Mouse (Mus musculus): Measurements from ENCODE around the gene Disc1. TPM values are rescaled to one million over a fixed set of nuclear protein-coding genes. Genes with fewer than 3 reads are reported as not detected.

Disc1 gene
- polyA plus RNA-seq, 1 experiment from 2014 or later: 0.19 TPM

- ATAC-seq: 0 out of 2 replicates have a peak, but pooled peaks have one; percentile 51
- WGBS (ENCODE audit: insufficient replicate concordance): 54% methylated on average over 12 of the region's 12 CpGs
- H3K4me2 ChIP-seq (ENCODE audit: low read depth, low read length): no peak overlapping the region
These were observed 232.1 kb downstream of the Disc1 start for GRCm38 (mm10) chr8:125285966-125286681.

DNA sequence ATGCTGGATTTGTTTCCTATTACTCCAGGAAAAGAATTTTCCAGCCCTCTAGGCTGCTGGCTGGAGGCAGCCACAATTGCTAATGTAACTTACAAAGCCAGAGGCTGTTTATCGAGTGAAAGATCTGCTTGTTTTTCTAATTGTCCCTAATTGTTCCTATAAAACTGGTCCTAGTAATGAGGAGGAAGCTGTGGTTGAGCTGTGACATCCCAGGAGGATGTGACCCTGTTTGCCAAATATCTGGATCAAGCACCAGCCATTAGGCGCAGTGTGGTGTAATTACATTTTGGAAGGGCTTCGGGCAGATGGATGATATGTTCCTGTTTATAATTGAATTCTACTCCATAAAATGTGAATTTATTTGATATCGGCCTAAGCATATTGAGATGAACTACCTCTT lies 233.3 kb downstream of the Disc1 start:
- Histone ChIP-seq H3K4me2 (ENCODE audit: low read depth, low read length) (no peak overlapping the region), H3K9me3 (ENCODE audit: low read length) (no peaks in the 10 kb centered on the region), H3K9ac (replicated peaks) (no peak overlapping the region), H3K27ac (ENCODE audit: low read depth) (no peak overlapping the region), H3K4me1 (ENCODE audit: insufficient read depth) (0 out of 2 replicates have a peak, but pooled peaks cover 2% of the 10 kb centered on the region), H3K36me3 (replicated peaks; ENCODE audit: insufficient read depth, low read length) (no peaks in the 10 kb centered on the region), H3K27me3 (ENCODE audit: insufficient read depth, low read length) (no peaks in the 10 kb centered on the region), H3K4me3 (ENCODE audit: low read depth, low read length) (no peak overlapping the region)
- no peak for ATAC-seq
- 75% methylated on average over 4 of the region's 4 CpGs for WGBS (ENCODE audit: insufficient replicate concordance)
- TF ChIP-seq CTCF (IDR thresholded peaks at IDR 0.05; ENCODE audit: low read depth) (no peak), EP300 (IDR thresholded peaks at IDR 0.05; ENCODE audit: low read depth) (no peak)
- no peak for DNase-seq

More at GRCm38 (mm10) chr8:125285966-125286681, 232.1 kb downstream of the Disc1 start:
- Histone ChIP-seq H3K4me3 (ENCODE audit: low read depth, low read length) (no peak overlapping the region), H3K27me3 (ENCODE audit: insufficient read depth, low read length) (no peaks in the 10 kb centered on the region), H3K36me3 (replicated peaks; ENCODE audit: insufficient read depth, low read length) (no peaks in the 10 kb centered on the region), H3K9me3 (ENCODE audit: low read length) (no peaks in the 10 kb centered on the region), H3K27ac (ENCODE audit: low read depth) (no peak overlapping the region), H3K4me1 (ENCODE audit: insufficient read depth) (0 out of 2 replicates have a peak, but pooled peaks cover 2% of the 10 kb centered on the region), H3K9ac (replicated peaks) (no peak overlapping the region)
- TF ChIP-seq CTCF (IDR thresholded peaks at IDR 0.05; ENCODE audit: low read depth): no peak
- no peak for TF ChIP-seq EP300 (IDR thresholded peaks at IDR 0.05; ENCODE audit: low read depth)
- peak; percentile 37 for DNase-seq

- DNase-seq: no peak
- Histone ChIP-seq H3K4me3 (ENCODE audit: low read depth, low read length) (no peak overlapping the region), H3K27ac (ENCODE audit: low read depth) (no peak overlapping the region), H3K4me2 (ENCODE audit: low read depth, low read length) (no peak overlapping the region), H3K4me1 (ENCODE audit: insufficient read depth) (0 out of 2 replicates have a peak, but pooled peaks cover 2% of the 10 kb centered on the region), H3K36me3 (replicated peaks; ENCODE audit: insufficient read depth, low read length) (no peaks in the 10 kb centered on the region), H3K27me3 (ENCODE audit: insufficient read depth, low read length) (no peaks in the 10 kb centered on the region), H3K9me3 (ENCODE audit: low read length) (no peaks in the 10 kb centered on the region), H3K9ac (replicated peaks) (no peak overlapping the region)
- no peak for ATAC-seq
- 52% methylated on average over 7 of the region's 7 CpGs for WGBS (ENCODE audit: insufficient replicate concordance)
- TF ChIP-seq EP300 (IDR thresholded peaks at IDR 0.05; ENCODE audit: low read depth): no peak
- no peak for TF ChIP-seq CTCF (IDR thresholded peaks at IDR 0.05; ENCODE audit: low read depth)
These were observed 233.9 kb downstream of the Disc1 start for GRCm38 (mm10) chr8:125287841-125288341.

DNA sequence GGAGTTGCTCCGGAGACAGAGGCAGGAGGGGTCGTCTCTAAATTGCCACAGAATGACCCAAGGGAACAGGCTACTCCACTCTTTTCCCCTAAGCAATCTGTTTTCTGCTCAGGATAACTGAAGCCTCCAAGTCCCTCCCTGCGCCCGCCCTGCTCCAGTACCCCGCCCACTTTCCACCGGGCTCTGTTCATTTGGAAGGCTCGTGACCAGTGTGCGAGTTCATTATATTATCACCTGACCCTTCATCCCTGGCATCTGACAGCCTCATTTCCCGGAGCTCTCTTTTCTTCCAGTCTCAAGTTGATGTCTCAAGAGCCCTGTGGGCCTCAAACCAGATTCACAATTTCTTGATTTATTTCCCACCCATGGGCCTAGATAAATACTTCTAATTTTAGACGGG lies 237.5 kb downstream of the Disc1 start:
- Histone ChIP-seq H3K9ac (replicated peaks) (no peak overlapping the region), H3K4me1 (ENCODE audit: insufficient read depth) (0 out of 2 replicates have a peak, but pooled peaks cover 1% of the 10 kb centered on the region), H3K27ac (ENCODE audit: low read depth) (no peak overlapping the region), H3K36me3 (replicated peaks; ENCODE audit: insufficient read depth, low read length) (no peaks in the 10 kb centered on the region), H3K9me3 (ENCODE audit: low read length) (no peaks in the 10 kb centered on the region), H3K4me2 (ENCODE audit: low read depth, low read length) (no peak overlapping the region), H3K27me3 (ENCODE audit: insufficient read depth, low read length) (no peaks in the 10 kb centered on the region), H3K4me3 (ENCODE audit: low read depth, low read length) (no peak overlapping the region)
- DNase-seq: no peak
- TF ChIP-seq CTCF (IDR thresholded peaks at IDR 0.05; ENCODE audit: low read depth) (no peak), EP300 (IDR thresholded peaks at IDR 0.05; ENCODE audit: low read depth) (peak; percentile 25; the same call in 1 of the 2 replicates)
- no peak for ATAC-seq
- 69% methylated on average over 10 of the region's 10 CpGs for WGBS (ENCODE audit: insufficient replicate concordance)

DNA sequence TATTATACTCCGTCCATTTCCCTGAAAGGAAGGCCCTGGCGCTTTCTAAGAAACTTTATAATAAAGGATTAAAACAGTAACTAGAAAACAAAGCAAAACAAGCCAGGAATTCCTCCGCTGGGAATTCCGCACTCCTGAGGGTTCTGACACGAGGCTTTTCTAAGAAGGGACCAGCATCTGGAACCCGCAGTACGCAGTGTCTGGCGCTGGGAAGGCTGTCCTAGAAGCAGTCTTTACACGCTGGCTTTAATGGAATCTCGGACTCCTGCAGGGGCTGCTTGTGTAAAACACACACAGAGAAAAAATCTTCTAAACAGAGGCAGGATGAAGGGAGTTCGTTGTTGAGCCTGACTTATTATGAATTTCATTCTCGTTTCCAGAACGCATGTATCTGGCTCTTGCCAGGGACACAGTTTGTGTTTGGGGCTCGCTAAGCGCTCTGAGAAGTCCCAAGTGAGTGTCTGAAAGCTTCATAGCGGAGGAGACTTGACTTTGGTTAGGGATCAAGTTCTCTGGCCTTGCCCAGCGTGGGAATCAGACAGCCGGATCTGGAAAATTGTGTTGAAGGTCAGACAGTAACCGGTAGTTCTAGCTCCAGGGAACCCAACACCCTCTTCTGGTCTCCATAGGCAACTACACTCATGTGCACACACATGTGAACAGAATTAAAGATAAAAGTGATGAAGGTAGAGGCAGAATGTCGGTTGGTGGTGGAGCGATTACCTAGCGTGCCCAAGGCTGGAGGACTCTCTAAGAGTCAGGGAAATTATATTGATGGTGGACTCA lies 238.1 kb downstream of the Disc1 start:
- no peaks in the 10 kb centered on the region for H3K4me1 ChIP-seq (ENCODE audit: insufficient read depth)
- H3K9ac ChIP-seq (replicated peaks): no peak overlapping the region
- H3K9me3 ChIP-seq (ENCODE audit: low read length): no peaks in the 10 kb centered on the region
- no peak overlapping the region for H3K4me3 ChIP-seq (ENCODE audit: low read depth, low read length)
- H3K27me3 ChIP-seq (ENCODE audit: insufficient read depth, low read length): no peaks in the 10 kb centered on the region
- no peak for DNase-seq
- no peak overlapping the region for H3K4me2 ChIP-seq (ENCODE audit: low read depth, low read length)
- no peak overlapping the region for H3K27ac ChIP-seq (ENCODE audit: low read depth)
- no peaks in the 10 kb centered on the region for H3K36me3 ChIP-seq (replicated peaks; ENCODE audit: insufficient read depth, low read length)
- no peak for ATAC-seq
- TF ChIP-seq EP300 (IDR thresholded peaks at IDR 0.05; ENCODE audit: low read depth) (no peak), CTCF (IDR thresholded peaks at IDR 0.05; ENCODE audit: low read depth) (peak; percentile 12; the same call in 1 of the 2 replicates)
- WGBS (ENCODE audit: insufficient replicate concordance): 81% methylated on average over 22 of the region's 22 CpGs

Measured in liver, postnatal 0 days (tissue).